Mouse (Mus musculus) ovary, adult 18-20 months (tissue): ENCODE data around the gene Rwdd4a.

Experiments used
- DNase-seq: peaks from one replicate; pipeline ENCODE4 v3.0.0; 2022; ENCODE audit warnings: low spot score, mixed read lengths

Rwdd4a gene

GRCm38 (mm10) chr8:47533344-47534125 lies at the start of gene Rwdd4a, which contains the start of gene Trappc11:
Rwdd4a (plus strand) TSS chr8:47533664.
Trappc11 (minus strand) TSS chr8:47533470.
- DNase-seq = peak; percentile 94

GRCm38 (mm10) chr8:47487231-47487630 lies 46.2 kb upstream of the Rwdd4a start:
- DNase-seq = no peak

GRCm38 (mm10) chr8:47493106-47493505 lies 40.4 kb upstream of the Rwdd4a start:
- DNase-seq = no peak

- DNase-seq = no peak
Measured at GRCm38 (mm10) chr8:47494602-47495153, 38.8 kb upstream of the Rwdd4a start.

GRCm38 (mm10) chr8:47495428-47495827 lies 38.0 kb upstream of the Rwdd4a start:
- no peak for DNase-seq

- DNase-seq = no peak
Measured at GRCm38 (mm10) chr8:47501994-47502393, 31.5 kb upstream of the Rwdd4a start.

- no peak for DNase-seq
Measured at GRCm38 (mm10) chr8:47502546-47502945, 30.9 kb upstream of the Rwdd4a start.

- no peak for DNase-seq
Measured at GRCm38 (mm10) chr8:47505431-47505830, 28.0 kb upstream of the Rwdd4a start.

- DNase-seq = no peak
Measured at GRCm38 (mm10) chr8:47510930-47511329, 22.5 kb upstream of the Rwdd4a start.

- no peak for DNase-seq
Measured at GRCm38 (mm10) chr8:47513601-47514000, 19.9 kb upstream of the Rwdd4a start.

- DNase-seq = no peak
Measured at GRCm38 (mm10) chr8:47528094-47528493, 5.4 kb upstream of the Rwdd4a start.

GRCm38 (mm10) chr8:47538323-47538722 lies 4.9 kb downstream of the Rwdd4a start:
- DNase-seq = no peak

- no peak for DNase-seq
Measured at GRCm38 (mm10) chr8:47542746-47543145, 9.3 kb downstream of the Rwdd4a start.

GRCm38 (mm10) chr8:47544094-47544493 lies 10.6 kb downstream of the Rwdd4a start:
- no peak for DNase-seq

- no peak for DNase-seq
Measured at GRCm38 (mm10) chr8:47547102-47547501, 13.6 kb downstream of the Rwdd4a start.

GRCm38 (mm10) chr8:47553613-47554012 lies 20.1 kb downstream of the Rwdd4a start:
- no peak for DNase-seq

- no peak for DNase-seq
Measured at GRCm38 (mm10) chr8:47556446-47556845, 23.0 kb downstream of the Rwdd4a start.

- no peak for DNase-seq
Measured at GRCm38 (mm10) chr8:47558274-47558673, 24.8 kb downstream of the Rwdd4a start.

- no peak for DNase-seq
Measured at GRCm38 (mm10) chr8:47560801-47561200, 27.3 kb downstream of the Rwdd4a start.

- DNase-seq = no peak
Measured at GRCm38 (mm10) chr8:47566551-47566950, 33.1 kb downstream of the Rwdd4a start.

GRCm38 (mm10) chr8:47568098-47568497 lies 34.6 kb downstream of the Rwdd4a start:
- no peak for DNase-seq

GRCm38 (mm10) chr8:47570161-47570560 lies 36.7 kb downstream of the Rwdd4a start:
- DNase-seq = no peak

GRCm38 (mm10) chr8:47573482-47573881 lies 40.0 kb downstream of the Rwdd4a start:
- no peak for DNase-seq

GRCm38 (mm10) chr8:47581454-47581853 lies 48.0 kb downstream of the Rwdd4a start:
- DNase-seq = no peak
